Mouse (Mus musculus): Measurements from ENCODE around the gene Ugt3a2. TPM values are rescaled to one million over a fixed set of nuclear protein-coding genes. Genes with fewer than 3 reads are reported as not detected.

The Ugt3a2 gene
- polyA plus RNA-seq (2015; fragmentation: Nextera tagmentation; extraction: Ambion mirVana), result not detected in 2 replicates

- no peak within 1 kb of the TSS for H3K27ac ChIP-seq (replicated peaks)
- 91% methylated on average over 4 of the region's 4 CpGs for WGBS
- no peak within 1 kb of the TSS for H3K4me3 ChIP-seq (replicated peaks)
- H3K9me3 ChIP-seq (replicated peaks), result no peaks in the 10 kb centered on the region
- no peak within 1 kb of the TSS for H3K9ac ChIP-seq (replicated peaks)
- H3K27me3 ChIP-seq (replicated peaks), result no peaks in the 10 kb centered on the region
- no peaks in the 10 kb centered on the region for H3K4me1 ChIP-seq
- no peak for ATAC-seq (ENCODE audit: low FRiP score)
- H3K4me2 ChIP-seq, result no peak within 1 kb of the TSS
- H3K36me3 ChIP-seq, result no peaks in the 10 kb centered on the region
Observed at GRCm38 (mm10) chr15:9335341-9335740, at the start of gene Ugt3a2. Gene Ugt3a2, plus strand, starts transcription at chr15:9335550.

GRCm38 (mm10) chr15:9289660-9290059, 45.7 kb upstream of the Ugt3a2 start:
- Histone ChIP-seq H3K4me1 (no peaks in the 10 kb centered on the region), H3K9ac (replicated peaks) (no peak overlapping the region), H3K27ac (replicated peaks) (no peak overlapping the region), H3K9me3 (replicated peaks) (no peaks in the 10 kb centered on the region), H3K36me3 (no peaks in the 10 kb centered on the region), H3K27me3 (replicated peaks) (no peaks in the 10 kb centered on the region), H3K4me3 (replicated peaks) (no peak overlapping the region), H3K4me2 (no peak overlapping the region)
- no peak for ATAC-seq (ENCODE audit: low FRiP score)
- 65% methylated on average over 2 of the region's 2 CpGs for WGBS

DNA sequence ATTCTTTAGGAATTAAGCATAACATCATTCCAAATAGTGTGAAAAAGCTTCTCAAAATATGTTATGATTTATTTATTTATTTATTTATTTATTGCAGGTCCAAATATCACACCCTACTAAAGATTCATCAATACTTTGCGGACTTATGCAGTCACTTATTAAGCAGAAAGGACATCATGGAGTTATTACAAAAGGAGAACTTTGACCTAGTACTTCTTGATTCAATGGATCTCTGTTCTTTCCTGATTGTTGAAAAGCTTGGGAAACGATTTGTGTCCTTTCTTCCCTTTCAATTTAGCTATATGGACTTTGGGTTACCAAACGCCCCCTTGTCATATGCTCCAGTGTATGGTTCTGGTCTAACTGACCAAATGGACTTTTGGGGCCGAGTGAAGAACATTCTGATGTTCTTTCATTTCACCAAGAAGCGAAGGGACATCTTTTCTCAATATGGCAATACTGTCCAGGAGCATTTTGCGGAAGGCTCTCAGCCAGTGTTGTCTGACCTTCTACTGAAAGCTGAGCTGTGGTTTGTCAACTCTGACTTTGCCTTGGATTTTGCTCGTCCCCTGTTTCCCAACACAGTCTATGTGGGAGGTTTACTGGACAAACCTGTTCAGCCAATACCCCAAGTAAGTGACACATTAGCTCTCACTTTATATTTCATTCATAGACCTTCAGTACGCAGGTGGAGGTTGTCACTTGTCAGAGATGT, 29.2 kb upstream of the Ugt3a2 start:
- no peak for ATAC-seq (ENCODE audit: low FRiP score)
- Histone ChIP-seq H3K4me1 (no peaks in the 10 kb centered on the region), H3K27me3 (replicated peaks) (no peaks in the 10 kb centered on the region), H3K9ac (replicated peaks) (no peak overlapping the region), H3K36me3 (no peaks in the 10 kb centered on the region), H3K27ac (replicated peaks) (no peak overlapping the region), H3K4me2 (no peak overlapping the region), H3K4me3 (replicated peaks) (no peak overlapping the region), H3K9me3 (replicated peaks) (no peaks in the 10 kb centered on the region)
- WGBS, result 88% methylated on average over 8 of the region's 8 CpGs

- no peak overlapping the region for H3K4me2 ChIP-seq
- no peak overlapping the region for H3K27ac ChIP-seq (replicated peaks)
- H3K27me3 ChIP-seq (replicated peaks), result no peaks in the 10 kb centered on the region
- H3K4me1 ChIP-seq, result no peaks in the 10 kb centered on the region
- no peak for ATAC-seq (ENCODE audit: low FRiP score)
- no peak overlapping the region for H3K9ac ChIP-seq (replicated peaks)
- no peaks in the 10 kb centered on the region for H3K36me3 ChIP-seq
- no peaks in the 10 kb centered on the region for H3K9me3 ChIP-seq (replicated peaks)
- no peak overlapping the region for H3K4me3 ChIP-seq (replicated peaks)
- 73% methylated on average over 2 of the region's 2 CpGs for WGBS
Observed at GRCm38 (mm10) chr15:9334596-9334995, 754 bp upstream of the Ugt3a2 start.

GRCm38 (mm10) chr15:9336616-9337015, 1.3 kb downstream of the Ugt3a2 start:
- H3K9me3 ChIP-seq (replicated peaks), result no peaks in the 10 kb centered on the region
- H3K4me3 ChIP-seq (replicated peaks), result no peak overlapping the region
- H3K36me3 ChIP-seq, result no peaks in the 10 kb centered on the region
- H3K9ac ChIP-seq (replicated peaks), result no peak overlapping the region
- H3K4me1 ChIP-seq, result no peaks in the 10 kb centered on the region
- no peak for ATAC-seq (ENCODE audit: low FRiP score)
- no peak overlapping the region for H3K27ac ChIP-seq (replicated peaks)
- 84% methylated on average over 3 of the region's 3 CpGs for WGBS
- H3K27me3 ChIP-seq (replicated peaks), result no peaks in the 10 kb centered on the region
- no peak overlapping the region for H3K4me2 ChIP-seq

DNA sequence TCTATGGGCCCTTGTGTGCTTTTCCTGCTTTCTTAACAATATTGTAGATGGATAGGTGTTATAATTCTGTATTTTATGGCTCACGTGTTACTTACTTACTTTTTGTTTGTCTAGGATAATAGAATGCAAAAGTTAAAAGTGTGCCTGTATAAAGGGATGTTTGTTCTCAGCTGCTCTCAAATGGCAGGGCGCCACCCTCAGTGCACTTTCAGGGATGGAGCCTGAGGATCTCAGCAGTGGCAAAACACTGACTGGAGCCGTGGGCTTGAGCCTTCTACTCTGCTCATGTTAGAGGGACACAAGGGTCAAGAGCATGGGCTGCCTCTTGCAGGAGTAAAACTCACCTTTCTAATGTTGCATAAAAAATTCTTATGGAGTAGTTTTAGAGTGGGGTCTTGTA, 1.7 kb downstream of the Ugt3a2 start:
- no peaks in the 10 kb centered on the region for H3K36me3 ChIP-seq
- H3K27ac ChIP-seq (replicated peaks), result no peak overlapping the region
- no peaks in the 10 kb centered on the region for H3K9me3 ChIP-seq (replicated peaks)
- 76% methylated on average over 3 of the region's 3 CpGs for WGBS
- H3K4me1 ChIP-seq, result no peaks in the 10 kb centered on the region
- no peak overlapping the region for H3K9ac ChIP-seq (replicated peaks)
- no peak overlapping the region for H3K4me3 ChIP-seq (replicated peaks)
- no peak for ATAC-seq (ENCODE audit: low FRiP score)
- H3K27me3 ChIP-seq (replicated peaks), result no peaks in the 10 kb centered on the region
- no peak overlapping the region for H3K4me2 ChIP-seq

GRCm38 (mm10) chr15:9348739-9349138, 13.4 kb downstream of the Ugt3a2 start:
- Histone ChIP-seq H3K27ac (replicated peaks) (no peak overlapping the region), H3K4me2 (no peak overlapping the region), H3K27me3 (replicated peaks) (no peaks in the 10 kb centered on the region), H3K9ac (replicated peaks) (no peak overlapping the region), H3K36me3 (no peaks in the 10 kb centered on the region), H3K4me3 (replicated peaks) (no peak overlapping the region), H3K4me1 (no peaks in the 10 kb centered on the region), H3K9me3 (replicated peaks) (no peaks in the 10 kb centered on the region)
- ATAC-seq (ENCODE audit: low FRiP score), result no peak
- 63% methylated on average over 3 of the region's 3 CpGs for WGBS

GRCm38 (mm10) chr15:9362801-9363200, 27.5 kb downstream of the Ugt3a2 start:
- Histone ChIP-seq H3K4me1 (no peaks in the 10 kb centered on the region), H3K27ac (replicated peaks) (no peak overlapping the region), H3K36me3 (no peaks in the 10 kb centered on the region), H3K9me3 (replicated peaks) (no peaks in the 10 kb centered on the region), H3K4me2 (no peak overlapping the region), H3K9ac (replicated peaks) (no peak overlapping the region), H3K27me3 (replicated peaks) (no peaks in the 10 kb centered on the region), H3K4me3 (replicated peaks) (no peak overlapping the region)
- WGBS, result 61% methylated on average over 2 of the region's 2 CpGs
- ATAC-seq (ENCODE audit: low FRiP score), result no peak

GRCm38 (mm10) chr15:9368774-9369173, 33.4 kb downstream of the Ugt3a2 start:
- Histone ChIP-seq H3K27me3 (replicated peaks) (no peaks in the 10 kb centered on the region), H3K9me3 (replicated peaks) (no peaks in the 10 kb centered on the region), H3K4me1 (no peaks in the 10 kb centered on the region), H3K27ac (replicated peaks) (no peak overlapping the region), H3K4me2 (no peak overlapping the region), H3K4me3 (replicated peaks) (no peak overlapping the region), H3K36me3 (no peaks in the 10 kb centered on the region), H3K9ac (replicated peaks) (no peak overlapping the region)
- WGBS, result 94% methylated on average over 3 of the region's 3 CpGs
- no peak for ATAC-seq (ENCODE audit: low FRiP score)

GRCm38 (mm10) chr15:9376281-9376680, 40.9 kb downstream of the Ugt3a2 start:
- Histone ChIP-seq H3K9ac (replicated peaks) (no peak overlapping the region), H3K27ac (replicated peaks) (no peak overlapping the region), H3K4me1 (no peaks in the 10 kb centered on the region)

GRCm38 (mm10) chr15:9409475-9409874, 74.1 kb downstream of the Ugt3a2 start:
- Histone ChIP-seq H3K27ac (replicated peaks) (no peak overlapping the region), H3K9me3 (replicated peaks) (no peaks in the 10 kb centered on the region), H3K27me3 (replicated peaks) (no peaks in the 10 kb centered on the region), H3K4me3 (replicated peaks) (no peak overlapping the region), H3K4me1 (no peaks in the 10 kb centered on the region), H3K4me2 (no peak overlapping the region), H3K36me3 (no peaks in the 10 kb centered on the region), H3K9ac (replicated peaks) (no peak overlapping the region)
- WGBS, result 94% methylated on average over 3 of the region's 3 CpGs
- no peak for ATAC-seq (ENCODE audit: low FRiP score)

More at GRCm38 (mm10) chr15:9376281-9376680, 40.9 kb downstream of the Ugt3a2 start:
- Histone ChIP-seq H3K4me3 (replicated peaks) (no peak overlapping the region), H3K36me3 (no peaks in the 10 kb centered on the region), H3K4me2 (no peak overlapping the region), H3K9me3 (replicated peaks) (no peaks in the 10 kb centered on the region), H3K27me3 (replicated peaks) (no peaks in the 10 kb centered on the region)
- 93% methylated on average over 7 of the region's 7 CpGs for WGBS
- no peak for ATAC-seq (ENCODE audit: low FRiP score)
